Mouse (Mus musculus) brain, embryonic 14.5 days (tissue): ENCODE measurements around the gene Fam160b1. TPM values are rescaled to one million over a fixed set of nuclear protein-coding genes. Genes with fewer than 3 reads are reported as not detected.

Experiments
- DNase-seq: peaks from one replicate; pipeline ENCODE4 v3.0.0-alpha.2; 2011; ENCODE audit warnings: low read depth
- CTCF ChIP-seq: fragments of 200-500 bp; IDR thresholded peaks from 2 replicates; pipeline ENCODE4 v1.5.1; 2012; ENCODE audit warnings: inconsistent platforms, mild to moderate bottlenecking, moderate library complexity, borderline replicate concordance; ENCODE audit not compliant: insufficient read depth, insufficient read length; ENCODE audit errors: extremely low read depth
- POLR2A ChIP-seq: fragments of 200-500 bp; IDR thresholded peaks from 2 replicates; pipeline ENCODE4 v1.6.1; 2012; ENCODE audit warnings: mild to moderate bottlenecking, inconsistent platforms, borderline replicate concordance; ENCODE audit not compliant: poor library complexity, insufficient read depth, insufficient read length, severe bottlenecking; ENCODE audit errors: extremely low read depth
- polyA plus RNA-seq: library from polyadenylated mRNA; depleted of rRNA; stranded (reverse); fragments of >200 nt; gene quantifications from 2 replicates; pipeline ENCODE4 v1.2.3, GENCODE M21; 2012; rRNA removed

Gene Fam160b1
- polyA plus RNA-seq, 1 experiment, result 21.6 TPM

- TF ChIP-seq CTCF (no peak), POLR2A (no peak)
Measured at GRCm38 (mm10) chr19:57434024-57434423, 73.5 kb downstream of the Fam160b1 start.

GRCm38 (mm10) chr19:57436586-57437021 lies 76.1 kb downstream of the Fam160b1 start:
- TF ChIP-seq CTCF (no peak), POLR2A (no peak)
- peak; percentile 56 for DNase-seq

More at GRCm38 (mm10) chr19:57434024-57434423, 73.5 kb downstream of the Fam160b1 start:
- DNase-seq, result peak; percentile 37

- TF ChIP-seq POLR2A (no peak), CTCF (no peak)
- no peak for DNase-seq
Measured at GRCm38 (mm10) chr19:57437042-57437441, 76.6 kb downstream of the Fam160b1 start.

Other genes starting within 250 kb of the Fam160b1 start
- 19.3 and 40.7 TPM in 2 replicates for gene Ablim1, start 45.8 kb upstream of the Fam160b1 start, polyA plus RNA-seq
- 19.8 and 21.6 TPM in 2 replicates for gene Trub1, start 92.2 kb downstream of the Fam160b1 start, polyA plus RNA-seq